Mouse (Mus musculus) thymus, adult 2 months (tissue): Measurements from ENCODE around the gene Msantd1.

Source experiments
- CTCF ChIP-seq: fragments of 200-500 bp; IDR thresholded peaks from 2 replicates; pipeline ENCODE4 v1.5.1; 2012; ENCODE audit warnings: mild to moderate bottlenecking, control low read depth, low read length, moderate library complexity, borderline replicate concordance; ENCODE audit not compliant: control insufficient read depth, poor library complexity, insufficient read depth; ENCODE audit errors: extremely low read depth
- POLR2A ChIP-seq: fragments of 200-500 bp; IDR thresholded peaks from 2 replicates; pipeline ENCODE4 v1.6.1; 2012; ENCODE audit warnings: mild to moderate bottlenecking, low read length, control low read depth, moderate library complexity; ENCODE audit not compliant: control insufficient read depth, poor library complexity, insufficient read depth; ENCODE audit errors: extremely low read depth

DNA sequence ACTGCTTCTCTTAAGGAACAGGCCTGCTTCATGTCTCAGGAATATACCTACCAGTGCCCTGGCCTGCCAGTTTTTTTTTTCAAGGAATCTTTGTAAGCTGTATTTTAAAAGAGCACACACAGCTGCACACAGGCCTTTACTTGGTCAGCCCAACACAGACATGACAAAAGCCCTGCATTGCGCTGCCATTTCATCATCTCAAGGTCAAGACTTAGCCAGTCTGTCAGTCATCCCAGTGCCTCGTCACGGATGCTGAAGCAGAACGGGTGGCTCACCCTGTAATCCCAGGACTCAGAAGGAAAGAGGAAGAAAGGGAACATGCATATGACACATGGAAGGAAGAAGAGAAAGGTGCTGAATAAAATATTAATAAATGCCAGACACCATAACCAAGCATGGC is 19.8 kb downstream of the Msantd1 start:
- TF ChIP-seq CTCF (no peak), POLR2A (no peak)
